Mouse (Mus musculus) heart, postnatal 0 days (tissue): ENCODE results near the gene 1700017D01Rik. TPM values are rescaled to one million over a fixed set of nuclear protein-coding genes. Genes with fewer than 3 reads are reported as not detected.
"Not testable (repeated sequence)": the region's sequence is repeated elsewhere in the genome, so short reads cannot be mapped to it uniquely, and the experiment has no call there.

ENCODE experiments used
- ATAC-seq: fragments of 200-750 bp; cut with Nextera tagmentation; 2 replicates; pipeline ENCODE4 v1.8.0; 2017; ENCODE audit warnings: low read depth, moderate number of reproducible peaks, moderate library complexity; ENCODE audit not compliant: insufficient read depth
- DNase-seq: peaks from one replicate; pipeline ENCODE4 v3.0.0-alpha.2; 2016; ENCODE audit warnings: low spot score
- H3K27ac ChIP-seq: fragments of 300-500 bp; sonication (generic); 2 replicates; pipeline ENCODE4 v1.5.1; 2014; ENCODE audit warnings: low read depth, mild to moderate bottlenecking
- H3K27me3 ChIP-seq: fragments of 300-500 bp; sonication (generic); 2 replicates; pipeline ENCODE4 v1.6.1; 2014; ENCODE audit warnings: low read length, mixed read lengths; ENCODE audit not compliant: control insufficient read depth, insufficient read depth
- H3K36me3 ChIP-seq: fragments of 300-500 bp; sonication (generic); replicated peaks from 2 replicates; pipeline ENCODE4 v1.6.1; 2014; ENCODE audit warnings: low read length, mixed read lengths; ENCODE audit not compliant: control insufficient read depth, insufficient read depth
- H3K4me1 ChIP-seq: fragments of 300-500 bp; sonication (generic); 2 replicates; pipeline ENCODE4 v1.6.1; 2014; ENCODE audit warnings: antibody characterized with exemption; ENCODE audit not compliant: control insufficient read depth, insufficient read depth
- H3K4me2 ChIP-seq: fragments of 300-500 bp; sonication (generic); 2 replicates; pipeline ENCODE4 v1.6.1; 2014; ENCODE audit warnings: low read depth, mild to moderate bottlenecking, low read length, moderate library complexity
- H3K4me3 ChIP-seq: fragments of 300-500 bp; sonication (generic); 2 replicates; pipeline ENCODE4 v1.5.1; 2014; ENCODE audit warnings: low read depth, low read length
- H3K9ac ChIP-seq: fragments of 300-500 bp; sonication (generic); replicated peaks from 2 replicates; pipeline ENCODE4 v1.6.1; 2014; ENCODE audit warnings: low read depth, low read length, mixed read lengths
- H3K9me3 ChIP-seq: fragments of 300-500 bp; sonication (generic); replicated peaks from 2 replicates; pipeline ENCODE4 v1.6.1; 2016; ENCODE audit warnings: low read length; ENCODE audit not compliant: control insufficient read depth
- CTCF ChIP-seq: IDR thresholded peaks from 2 replicates; pipeline ENCODE4 v1.5.1; 2016; ENCODE audit warnings: antibody characterized with exemption, control low read depth, low read depth
- EP300 ChIP-seq: IDR thresholded peaks from 2 replicates; pipeline ENCODE4 v1.6.1; 2016; ENCODE audit warnings: antibody characterized with exemption, low read depth
- WGBS: fragments of 180-500 bp; shearing (Covaris S2); extraction: QIAGEN DNeasy Blood & Tissue Kit; methylation state at CpG from one replicate; pipeline ENCODE4 v1.1.7; 2014; 5-methylcytosine and 5-hydroxymethylcytosine counted together
- polyA plus RNA-seq: library from polyadenylated mRNA; unstranded; fragments of >200 nt; fragmentation: Nextera tagmentation; extraction: Ambion mirVana; gene quantifications from 2 replicates; pipeline ENCODE4 v1.2.1, GENCODE M21; 2015
- total RNA-seq: library from RNA; depleted of rRNA; stranded (reverse); fragments of >200 nt; gene quantifications from 2 replicates; pipeline ENCODE4 v1.2.3, GENCODE M21; 2014; ENCODE audit warnings: low replicate concordance

Gene 1700017D01Rik
- total and polyA plus RNA-seq, 2 experiments from 2014 or later, result not detected

- Histone ChIP-seq H3K4me3 (no peak overlapping the region), H3K27me3 (no peaks in the 10 kb centered on the region), H3K4me1 (no peaks in the 10 kb centered on the region), H3K36me3 (no peaks in the 10 kb centered on the region), H3K4me2 (no peak overlapping the region), H3K27ac (no peak overlapping the region), H3K9ac (no peak overlapping the region), H3K9me3 (no peaks in the 10 kb centered on the region; the same call in 1 of the 2 replicates)
- TF ChIP-seq EP300 (no peak), CTCF (no peak)
- 91% methylated on average over 1 of the region's 1 CpGs for WGBS
- DNase-seq (no peak), ATAC-seq (no peak)
Measured at GRCm38 (mm10) chr19:11129702-11130101, 974 bp downstream of the 1700017D01Rik start.

- peak; percentile 27 for DNase-seq
- Histone ChIP-seq H3K9ac (peak overlapping the region; percentile 42; the same call in 1 of the 2 replicates), H3K4me3 (peak overlapping the region; percentile 49), H3K4me2 (peak overlapping the region; percentile 58)
- H3K9me3 ChIP-seq, H3K36me3 ChIP-seq, H3K27me3 ChIP-seq, H3K4me1 ChIP-seq, H3K27ac ChIP-seq: not testable (repeated sequence)
- WGBS, result 0% methylated on average over 11 of the region's 38 CpGs
- peak; percentile 98 for ATAC-seq
Measured at GRCm38 (mm10) chr19:11121016-11121420, 9.7 kb downstream of the 1700017D01Rik start.

- Histone ChIP-seq H3K9ac (no peak overlapping the region), H3K4me1 (no peaks in the 10 kb centered on the region), H3K9me3 (no peaks in the 10 kb centered on the region), H3K4me2 (no peak overlapping the region), H3K27ac (no peak overlapping the region), H3K27me3 (no peaks in the 10 kb centered on the region), H3K4me3 (no peak overlapping the region), H3K36me3 (no peaks in the 10 kb centered on the region)
- no peak for ATAC-seq
- WGBS, result 86% methylated on average over 2 of the region's 2 CpGs
- TF ChIP-seq EP300 (no peak), CTCF (no peak)
- DNase-seq, result no peak
Measured at GRCm38 (mm10) chr19:11119338-11119737, 11.3 kb downstream of the 1700017D01Rik start.

- Histone ChIP-seq H3K36me3 (no peaks in the 10 kb centered on the region), H3K9ac (no peak overlapping the region), H3K27ac (no peak overlapping the region), H3K9me3 (no peaks in the 10 kb centered on the region), H3K4me2 (no peak overlapping the region), H3K4me1 (no peaks in the 10 kb centered on the region), H3K4me3 (no peak overlapping the region), H3K27me3 (no peaks in the 10 kb centered on the region)
- TF ChIP-seq EP300 (no peak), CTCF (no peak)
- 64% methylated on average over 3 of the region's 3 CpGs for WGBS
- no peak for DNase-seq
- ATAC-seq, result no peak
Measured at GRCm38 (mm10) chr19:11107746-11108145, 22.9 kb downstream of the 1700017D01Rik start.

DNA sequence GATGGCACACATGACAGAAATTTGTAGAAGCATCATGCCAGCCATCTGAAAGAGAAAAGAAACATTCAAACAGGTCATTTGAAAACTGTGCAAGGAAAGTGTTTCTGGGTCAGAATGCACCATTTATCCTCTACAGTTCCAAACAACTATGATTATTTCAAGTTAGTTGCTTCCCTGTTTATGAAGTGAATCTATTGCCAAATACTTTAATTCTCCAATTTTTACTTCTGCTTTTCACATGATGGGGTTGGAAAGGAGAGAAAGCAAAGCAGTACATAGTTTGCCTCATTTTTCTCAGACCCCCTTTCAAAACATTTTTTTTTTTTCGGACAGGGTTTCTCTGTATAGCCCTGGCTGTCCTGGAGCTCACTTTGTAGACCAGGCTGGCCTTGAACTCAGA is 28.8 kb downstream of the 1700017D01Rik start:
- Histone ChIP-seq H3K27ac (no peak overlapping the region), H3K4me1 (no peaks in the 10 kb centered on the region), H3K9ac (no peak overlapping the region), H3K4me3 (no peak overlapping the region), H3K4me2 (no peak overlapping the region), H3K9me3 (no peaks in the 10 kb centered on the region), H3K27me3 (no peaks in the 10 kb centered on the region), H3K36me3 (no peaks in the 10 kb centered on the region)
- ATAC-seq, result no peak
- no peak for DNase-seq
- no peak for TF ChIP-seq CTCF
- TF ChIP-seq EP300, result no peak
- 58% methylated on average over 1 of the region's 1 CpGs for WGBS

DNA sequence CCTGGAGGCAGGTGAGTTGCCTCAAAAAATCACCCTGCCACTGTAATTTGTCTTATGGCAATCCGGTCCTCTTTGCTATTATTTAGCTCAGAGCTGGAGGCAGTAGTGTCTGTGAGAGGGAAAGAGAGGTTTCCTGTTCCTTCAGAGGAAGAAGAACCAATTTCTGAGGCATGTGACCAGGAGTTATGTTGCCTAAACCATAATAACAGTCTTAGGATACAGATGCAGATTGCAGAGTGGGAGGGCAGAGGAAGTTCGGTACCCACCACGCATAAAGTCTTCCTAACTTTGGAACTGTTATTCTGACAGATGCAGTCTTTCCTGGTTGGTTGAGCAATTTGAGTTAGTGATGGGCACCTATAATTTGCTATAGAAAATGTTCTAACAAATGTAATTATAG is 32.3 kb downstream of the 1700017D01Rik start:
- TF ChIP-seq CTCF (no peak), EP300 (no peak)
- H3K27me3 ChIP-seq, result no peaks in the 10 kb centered on the region
- H3K9me3 ChIP-seq, result no peaks in the 10 kb centered on the region
- H3K4me2 ChIP-seq, result no peak overlapping the region
- H3K4me3 ChIP-seq, result no peak overlapping the region
- 76% methylated on average over 3 of the region's 3 CpGs for WGBS
- no peaks in the 10 kb centered on the region for H3K4me1 ChIP-seq
- DNase-seq, result no peak
- no peaks in the 10 kb centered on the region for H3K36me3 ChIP-seq
- H3K9ac ChIP-seq, result no peak overlapping the region
- ATAC-seq, result no peak
- H3K27ac ChIP-seq, result no peak overlapping the region

GRCm38 (mm10) chr19:11092131-11092530 is 38.5 kb downstream of the 1700017D01Rik start:
- not testable (repeated sequence) for ATAC-seq, H3K36me3 ChIP-seq, H3K9me3 ChIP-seq, DNase-seq, H3K4me1 ChIP-seq, H3K9ac ChIP-seq, H3K27ac ChIP-seq, H3K27me3 ChIP-seq
- Histone ChIP-seq H3K4me2 (peak overlapping the region; percentile 58), H3K4me3 (peak overlapping the region; percentile 41)
- 3% methylated on average over 50 of the region's 50 CpGs for WGBS
